Mouse (Mus musculus) ES-E14 (cell line): Measurements from ENCODE around the gene Rita1. TPM values are rescaled to one million over a fixed set of nuclear protein-coding genes. Genes with fewer than 3 reads are reported as not detected.

Source experiments
- DNase-seq: peaks from one replicate; pipeline ENCODE4 v3.0.0-alpha.2; 2013; ENCODE audit warnings: low read depth, low spot score
- H3K27ac ChIP-seq: 2 replicates; pipeline ENCODE4 v1.5.1; 2012; ENCODE audit warnings: low read depth, mild to moderate bottlenecking, low read length, moderate library complexity, mixed read lengths; ENCODE audit not compliant: poor library complexity, insufficient read depth, severe bottlenecking
- H3K36me3 ChIP-seq: 2 replicates; pipeline ENCODE4 v1.6.1; 2012; ENCODE audit warnings: mild to moderate bottlenecking, low read length, moderate library complexity, mixed read lengths; ENCODE audit not compliant: control insufficient read depth, poor library complexity, insufficient read depth, severe bottlenecking
- H3K4me1 ChIP-seq, 2 experiments: fragments of 150-350 bp in 1 of 2; sonication (generic) in 1 of 2; 2 replicates each; pipeline ENCODE4 v1.6.1; 2012; ENCODE audit warnings: low read length in 2 of 2, mild to moderate bottlenecking in 1 of 2, mixed read lengths in 1 of 2; ENCODE audit not compliant: control insufficient read depth in 2 of 2, insufficient read depth in 2 of 2, poor library complexity in 1 of 2
- H3K4me3 ChIP-seq, 2 experiments: fragments of 150-350 bp in 1 of 2; sonication (generic) in 1 of 2; 2 replicates each; pipeline ENCODE4 v1.5.1; 2012; ENCODE audit warnings: low read length in 2 of 2, low read depth in 1 of 2, mild to moderate bottlenecking in 1 of 2, mixed read lengths in 1 of 2; ENCODE audit not compliant: insufficient read depth in 1 of 2, poor library complexity in 1 of 2, severe bottlenecking in 1 of 2
- H3K9ac ChIP-seq: 2 replicates; pipeline ENCODE4 v1.6.1; 2012; ENCODE audit warnings: low read depth, mild to moderate bottlenecking, low read length, mixed read lengths; ENCODE audit not compliant: poor library complexity, insufficient read depth, severe bottlenecking
- H3K9me3 ChIP-seq: fragments of 150-350 bp; sonication (generic); 2 replicates; pipeline ENCODE4 v1.6.1; 2012; ENCODE audit warnings: low read depth, mild to moderate bottlenecking, low read length; ENCODE audit not compliant: control insufficient read depth, insufficient read depth
- CHD2 ChIP-seq: IDR thresholded peaks from 2 replicates; pipeline ENCODE4 v1.6.1; 2014; ENCODE audit warnings: mild to moderate bottlenecking, low read depth, low read length, inconsistent platforms
- HCFC1 ChIP-seq: IDR thresholded peaks from 2 replicates; pipeline ENCODE4 v1.6.1; 2012; ENCODE audit warnings: low read length, inconsistent platforms, borderline replicate concordance; ENCODE audit not compliant: insufficient read depth
- MAFK ChIP-seq: IDR thresholded peaks from 2 replicates; pipeline ENCODE4 v1.6.1; 2014; ENCODE audit warnings: mild to moderate bottlenecking, low read depth, low read length, inconsistent platforms; ENCODE audit not compliant: insufficient read depth
- ZC3H11A ChIP-seq: IDR thresholded peaks from 2 replicates; pipeline ENCODE4 v1.6.1; 2012; ENCODE audit warnings: low read depth, mild to moderate bottlenecking, inconsistent platforms, low read length, borderline replicate concordance
- ZNF384 ChIP-seq: IDR thresholded peaks from 2 replicates; pipeline ENCODE4 v1.6.1; 2012; ENCODE audit warnings: low read depth, low read length, inconsistent platforms
- in situ Hi-C, 2 experiments: fragments of 600-800 bp; cut with MboI; formaldehyde crosslinking; loops; one replicate each; pipeline ENCODE4 v1.15.1; 2025; ENCODE audit warnings: low sequenced_read_pairs in 2 of 2, inconsistent platforms in 1 of 2; ENCODE audit not compliant: unreplicated experiment in 2 of 2
- total RNA-seq: library from RNA; depleted of rRNA; stranded (reverse); fragments of 300-350 nt; gene quantifications from 2 replicates; pipeline ENCODE4 v1.2.3, GENCODE M21; 2012

The Rita1 gene
- total RNA-seq, 1 experiment: 23.7 TPM

- no peak for DNase-seq
- H3K4me1 ChIP-seq: peaks cover 0 to 9% of the 10 kb centered on the region in 2 experiments; a peak in 1 of 4 replicates
- no peaks in the 10 kb centered on the region for H3K9me3 ChIP-seq
- H3K4me3 ChIP-seq: peak overlapping the region; percentile 60 to 79
- TF ChIP-seq HCFC1 (no peak), MAFK (no peak), CHD2 (no peak), ZNF384 (no peak), ZC3H11A (no peak)
- H3K27ac ChIP-seq: no peak overlapping the region
- in situ Hi-C loops: no loop called here
- H3K36me3 ChIP-seq: peaks cover 14% of the 10 kb centered on the region; the same call in 1 of the 2 replicates
- H3K9ac ChIP-seq: peak overlapping the region; percentile 81
Measured at GRCm38 (mm10) chr5:120611416-120611815, 973 bp downstream of the Rita1 start.

- H3K36me3 ChIP-seq: peaks cover 13% of the 10 kb centered on the region; the same call in 1 of the 2 replicates
- H3K9me3 ChIP-seq: no peaks in the 10 kb centered on the region
- no peak for DNase-seq
- H3K4me3 ChIP-seq: no peak overlapping the region; a peak in 1 of 4 replicates
- no peak overlapping the region; the same call in 1 of the 2 replicates for H3K9ac ChIP-seq
- in situ Hi-C loops: no loop called here
- H3K4me1 ChIP-seq: peaks cover 0 to 9% of the 10 kb centered on the region in 2 experiments; a peak in 1 of 4 replicates
- no peak for TF ChIP-seq HCFC1
- TF ChIP-seq ZNF384: no peak
- no peak for TF ChIP-seq MAFK
- TF ChIP-seq CHD2: no peak
- no peak for TF ChIP-seq ZC3H11A
- H3K27ac ChIP-seq: no peak overlapping the region
Measured at GRCm38 (mm10) chr5:120610906-120611305, 1.5 kb downstream of the Rita1 start.

- no peaks in the 10 kb centered on the region for H3K9me3 ChIP-seq
- H3K4me3 ChIP-seq: no peak overlapping the region
- DNase-seq: no peak
- no peak overlapping the region for H3K9ac ChIP-seq
- TF ChIP-seq HCFC1 (no peak), CHD2 (no peak), ZC3H11A (no peak), MAFK (no peak), ZNF384 (no peak)
- no peak overlapping the region for H3K27ac ChIP-seq
- in situ Hi-C loops: no loop called here
- H3K36me3 ChIP-seq: peaks cover 13% of the 10 kb centered on the region; the same call in 1 of the 2 replicates
- peaks cover 0 to 10% of the 10 kb centered on the region in 2 experiments; a peak in 1 of 4 replicates for H3K4me1 ChIP-seq
Measured at GRCm38 (mm10) chr5:120609246-120609775, 3.1 kb downstream of the Rita1 start.

- DNase-seq: no peak
- no peak for TF ChIP-seq HCFC1
- TF ChIP-seq CHD2: no peak
- TF ChIP-seq ZNF384: no peak
- no peak for TF ChIP-seq MAFK
- TF ChIP-seq ZC3H11A: no peak
- Histone ChIP-seq H3K9me3 (no peaks in the 10 kb centered on the region), H3K36me3 (peaks cover 15% of the 10 kb centered on the region; the same call in 1 of the 2 replicates), H3K4me1 (peaks cover 0 to 10% of the 10 kb centered on the region in 2 experiments; a peak in 1 of 4 replicates), H3K27ac (no peak overlapping the region), H3K4me3 (no peak overlapping the region), H3K9ac (no peak overlapping the region)
- in situ Hi-C loops: no loop called here
Measured at GRCm38 (mm10) chr5:120607335-120607734, 5.1 kb downstream of the Rita1 start.
